8 mouse cellular contexts compared by ENCODE assay signal in genomic region chr2:18677631-18678471, GRCm38 (mm10). TPM values are rescaled to one million over a fixed set of nuclear protein-coding genes. Genes with fewer than 3 reads are reported as not detected.
DNase-seq lines count a peak whose midpoint lies in the region; ATAC-seq and TF ChIP-seq lines count a peak whose summit lies in the region.

No protein-coding gene starts in this region.

- H3K9ac ChIP-seq in embryonic facial prominence, embryonic 14.5 days (ENCODE audit: low read depth, low read length), result peak overlapping the region; percentile 94

- peaks cover 21% of the 10 kb centered on the region for H3K4me1 ChIP-seq in embryonic facial prominence, embryonic 14.5 days (ENCODE audit: control insufficient read depth, insufficient read depth, low read length)

- no peaks in the 10 kb centered on the region for H3K9me3 ChIP-seq in embryonic facial prominence, embryonic 14.5 days (ENCODE audit: control insufficient read depth, low read length)

- H3K4me2 ChIP-seq in embryonic facial prominence, embryonic 14.5 days (ENCODE audit: low read depth, low read length), result peak overlapping the region; percentile 89

- no peak for ATAC-seq in embryonic facial prominence, embryonic 14.5 days (ENCODE audit: low read depth)

- H3K27me3 ChIP-seq in embryonic facial prominence, embryonic 14.5 days (replicated peaks; ENCODE audit: control insufficient read depth, insufficient read depth, low read length), result peaks cover 24% of the 10 kb centered on the region

- under 1% methylated on average over 32 of the region's 55 CpGs for WGBS in embryonic facial prominence, embryonic 14.5 days

- peaks cover 5% of the 10 kb centered on the region; the same call in 1 of the 2 replicates for H3K36me3 ChIP-seq in embryonic facial prominence, embryonic 14.5 days (ENCODE audit: control insufficient read depth, insufficient read depth, low read length)

- intact Hi-C loops in gastrocnemius, adult 2 months (cut with DNase I), result loop anchor here (5.0 to 10.0 kb wide), 4 partner anchors 89 to 623 kb away; partner anchors contain the start of genes Dnajc1 and Mllt10
- intact Hi-C loops in heart, postnatal 14 days (cut with DNase I), result loop anchor here (1.0 to 5.0 kb wide), 3 partner anchors 10 to 651 kb away; no protein-coding TSS in a partner anchor

- DNase-seq in gastrocnemius, adult 2 months, result peak; percentile 65
- DNase-seq in gastrocnemius, adult 18-20 months (ENCODE audit: low spot score), result no peak
- DNase-seq in adrenal gland, postnatal 36 days, result peak; percentile 45 to 53
- peak; percentile 48 for DNase-seq in embryonic facial prominence, embryonic 14.5 days (ENCODE audit: low spot score)
- peak; percentile 57 for DNase-seq in heart, postnatal 14 days
- peak; percentile 69 to 81 for DNase-seq in kidney, postnatal 4 days
- DNase-seq in lung, postnatal 4 days, result peak; percentile 67 to 69
- DNase-seq in spleen, postnatal 36 days (ENCODE audit: low spot score in 2 of 2), result peak; percentile 41 to 51

- H3K4me3 ChIP-seq in gastrocnemius, adult 2 months, result peak overlapping the region; percentile 94
- H3K4me3 ChIP-seq in embryonic facial prominence, embryonic 14.5 days (ENCODE audit: low read depth, low read length), result peak overlapping the region; percentile 78

- no peak for TF ChIP-seq CTCF in gastrocnemius, adult 2 months (IDR thresholded peaks at IDR 0.05)

- peak overlapping the region; percentile 78 for H3K27ac ChIP-seq in gastrocnemius, adult 2 months
- no peak overlapping the region for H3K27ac ChIP-seq in embryonic facial prominence, embryonic 14.5 days (replicated peaks; ENCODE audit: low read depth, low read length)

RNA-seq across cellular contexts. Expression of gene Bmi1, which starts 1.0 kb away (rescaled TPM):
- total RNA-seq in gastrocnemius, adult 2 months (2021), result 10 to 100 TPM; 48.2 to 53.5 TPM
- total RNA-seq in gastrocnemius, adult 18-20 months (2021), result 10 to 100 TPM; 67.2 to 67.6 TPM
- total RNA-seq in adrenal gland, postnatal 36 days (2021), result 10 to 100 TPM; 51.9 to 73.7 TPM
- polyA plus RNA-seq in embryonic facial prominence, embryonic 14.5 days (2014; fragmentation: Nextera tagmentation; extraction: Ambion mirVana), result 25.9 and 28.0 TPM in 2 replicates
- 10 to 100 TPM; 55.6 to 65.1 TPM for total RNA-seq in heart, postnatal 14 days (2021)

RNA-seq across cellular contexts. Expression of gene Commd3, which starts 5.7 kb away (rescaled TPM):
- total RNA-seq in gastrocnemius, adult 2 months (2021), result 100 to 1,000 TPM in 1 of 2 experiments, 10 to 100 TPM in 1; 83.3 to 100 TPM
- 10 to 100 TPM; 89.8 to 95.3 TPM for total RNA-seq in gastrocnemius, adult 18-20 months (2021)
- total RNA-seq in adrenal gland, postnatal 36 days (2021), result 100 to 1,000 TPM in 1 of 2 experiments, 10 to 100 TPM in 1; 83.7 to 113 TPM
- polyA plus RNA-seq in embryonic facial prominence, embryonic 14.5 days (2014; fragmentation: Nextera tagmentation; extraction: Ambion mirVana), result 195 and 218 TPM in 2 replicates
- total RNA-seq in heart, postnatal 14 days (2021), result 100 to 1,000 TPM; 111 to 118 TPM

RNA-seq across cellular contexts. Expression of gene Spag6, which starts 16.0 kb away (rescaled TPM):
- total RNA-seq in gastrocnemius, adult 2 months (2021), result 1 to 10 TPM; 1.2 to 1.5 TPM
- 1 to 10 TPM; 1.0 to 1.4 TPM for total RNA-seq in gastrocnemius, adult 18-20 months (2021)
- total RNA-seq in adrenal gland, postnatal 36 days (2021), result under 1 TPM in 1 of 2 experiments, not detected in 1; 0.33 TPM
- 0.21 and 0.22 TPM in 2 replicates for polyA plus RNA-seq in embryonic facial prominence, embryonic 14.5 days (2014; fragmentation: Nextera tagmentation; extraction: Ambion mirVana)
- total RNA-seq in heart, postnatal 14 days (2021), result not detected
